Mouse (Mus musculus) embryonic facial prominence, embryonic 12.5 days (tissue): ENCODE data around the gene Arap2. TPM values are rescaled to one million over a fixed set of nuclear protein-coding genes. Genes with fewer than 3 reads are reported as not detected.

ENCODE experiments used
- ATAC-seq: fragments of 200-750 bp; cut with Nextera tagmentation; 2 replicates; pipeline ENCODE4 v1.8.0; 2017; ENCODE audit not compliant: insufficient number of reproducible peaks, insufficient read depth, low FRiP score, low TSS enrichment
- H3K27ac ChIP-seq: fragments of 300-500 bp; sonication (generic); 2 replicates; pipeline ENCODE4 v1.5.1; 2016; ENCODE audit warnings: mild to moderate bottlenecking
- H3K27me3 ChIP-seq: fragments of 300-500 bp; sonication (generic); 2 replicates; pipeline ENCODE4 v1.6.1; 2016; ENCODE audit warnings: mild to moderate bottlenecking, moderate library complexity
- H3K36me3 ChIP-seq: fragments of 300-500 bp; sonication (generic); 2 replicates; pipeline ENCODE4 v1.6.1; 2016; ENCODE audit warnings: mild to moderate bottlenecking
- H3K4me1 ChIP-seq: fragments of 300-500 bp; sonication (generic); 2 replicates; pipeline ENCODE4 v1.6.1; 2016
- H3K4me2 ChIP-seq: fragments of 300-500 bp; sonication (generic); replicated peaks from 2 replicates; pipeline ENCODE4 v1.6.1; 2016; ENCODE audit warnings: mild to moderate bottlenecking, moderate library complexity
- H3K4me3 ChIP-seq: fragments of 300-500 bp; sonication (generic); 2 replicates; pipeline ENCODE4 v1.5.1; 2016; ENCODE audit warnings: mild to moderate bottlenecking
- H3K9ac ChIP-seq: fragments of 300-500 bp; sonication (generic); 2 replicates; pipeline ENCODE4 v1.6.1; 2016; ENCODE audit warnings: mild to moderate bottlenecking, moderate library complexity
- H3K9me3 ChIP-seq: fragments of 300-500 bp; sonication (generic); 2 replicates; pipeline ENCODE4 v1.6.1; 2016; ENCODE audit warnings: mild to moderate bottlenecking, moderate library complexity
- WGBS: fragments of 180-500 bp; shearing (Covaris S2); methylation state at CpG from one replicate; pipeline ENCODE4 v1.1.7; 2016; 5-methylcytosine and 5-hydroxymethylcytosine counted together
- polyA plus RNA-seq: library from polyadenylated mRNA; unstranded; fragments of >200 nt; fragmentation: Nextera tagmentation; extraction: Ambion mirVana; gene quantifications from 2 replicates; pipeline ENCODE4 v1.2.1, GENCODE M21; 2016

The Arap2 gene
- polyA plus RNA-seq, 1 experiment from 2014 or later: 2.2 TPM

GRCm38 (mm10) chr5:62665329-62665728 lies 100.6 kb downstream of the Arap2 start:
- Histone ChIP-seq H3K4me2 (no peak overlapping the region), H3K9ac (no peak overlapping the region), H3K27ac (no peak overlapping the region), H3K27me3 (no peaks in the 10 kb centered on the region), H3K36me3 (no peaks in the 10 kb centered on the region), H3K4me1 (no peaks in the 10 kb centered on the region), H3K4me3 (no peak overlapping the region), H3K9me3 (no peaks in the 10 kb centered on the region)
- no peak for ATAC-seq

- no peak overlapping the region for H3K9ac ChIP-seq
- 82% methylated on average over 4 of the region's 4 CpGs for WGBS
- no peak for ATAC-seq
- no peak overlapping the region for H3K4me2 ChIP-seq
- no peaks in the 10 kb centered on the region for H3K36me3 ChIP-seq
- H3K9me3 ChIP-seq: no peaks in the 10 kb centered on the region
- H3K4me3 ChIP-seq: no peak overlapping the region
- no peaks in the 10 kb centered on the region for H3K27me3 ChIP-seq
- H3K27ac ChIP-seq: no peak overlapping the region
- no peaks in the 10 kb centered on the region for H3K4me1 ChIP-seq
These were observed 101.1 kb downstream of the Arap2 start for GRCm38 (mm10) chr5:62664847-62665246.

GRCm38 (mm10) chr5:62663206-62663605 lies 102.8 kb downstream of the Arap2 start:
- Histone ChIP-seq H3K27me3 (no peaks in the 10 kb centered on the region), H3K4me3 (no peak overlapping the region), H3K27ac (no peak overlapping the region), H3K4me1 (no peaks in the 10 kb centered on the region), H3K36me3 (no peaks in the 10 kb centered on the region), H3K9me3 (no peaks in the 10 kb centered on the region), H3K9ac (no peak overlapping the region), H3K4me2 (no peak overlapping the region)
- WGBS: 62% methylated on average over 1 of the region's 1 CpGs
- ATAC-seq: no peak

DNA sequence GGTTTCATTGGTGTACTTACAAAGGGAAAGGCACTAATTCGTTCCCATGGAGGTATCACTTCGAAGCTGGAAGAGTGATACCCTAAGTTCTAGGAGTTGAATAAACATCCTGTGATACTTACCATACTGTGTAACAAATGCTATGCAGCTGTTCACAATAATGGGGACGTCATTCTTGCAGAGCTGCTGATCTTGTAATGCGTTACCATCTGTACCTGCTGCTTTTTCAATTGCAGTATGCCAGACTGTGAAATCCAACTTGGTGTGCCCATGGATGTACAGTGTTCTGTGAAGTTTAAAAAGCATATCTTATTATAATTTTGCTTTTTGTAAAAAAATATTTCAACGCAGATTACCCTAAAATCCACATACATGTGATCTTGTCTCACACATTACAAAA lies 112.0 kb downstream of the Arap2 start:
- WGBS: 55% methylated on average over 5 of the region's 5 CpGs
- no peak overlapping the region for H3K4me2 ChIP-seq
- ATAC-seq: no peak
- no peaks in the 10 kb centered on the region for H3K4me1 ChIP-seq
- H3K27ac ChIP-seq: no peak overlapping the region
- no peaks in the 10 kb centered on the region for H3K36me3 ChIP-seq
- no peak overlapping the region for H3K9ac ChIP-seq
- H3K4me3 ChIP-seq: no peak overlapping the region
- no peaks in the 10 kb centered on the region for H3K27me3 ChIP-seq
- H3K9me3 ChIP-seq: no peaks in the 10 kb centered on the region

- H3K4me2 ChIP-seq: no peak overlapping the region
- H3K36me3 ChIP-seq: no peaks in the 10 kb centered on the region
- no peak overlapping the region for H3K9ac ChIP-seq
- no peak overlapping the region for H3K27ac ChIP-seq
- H3K4me1 ChIP-seq: no peaks in the 10 kb centered on the region
- no peaks in the 10 kb centered on the region for H3K27me3 ChIP-seq
- WGBS: 92% methylated on average over 4 of the region's 4 CpGs
- no peak overlapping the region for H3K4me3 ChIP-seq
- no peaks in the 10 kb centered on the region for H3K9me3 ChIP-seq
- no peak for ATAC-seq
These were observed 123.6 kb downstream of the Arap2 start for GRCm38 (mm10) chr5:62642330-62642729.

- no peak overlapping the region for H3K9ac ChIP-seq
- H3K36me3 ChIP-seq: no peaks in the 10 kb centered on the region
- no peak overlapping the region for H3K27ac ChIP-seq
- H3K27me3 ChIP-seq: no peaks in the 10 kb centered on the region
- 81% methylated on average over 8 of the region's 8 CpGs for WGBS
- H3K4me3 ChIP-seq: no peak overlapping the region
- H3K4me2 ChIP-seq: no peak overlapping the region
- ATAC-seq: no peak
- no peaks in the 10 kb centered on the region for H3K9me3 ChIP-seq
- no peaks in the 10 kb centered on the region for H3K4me1 ChIP-seq
These were observed 125.5 kb downstream of the Arap2 start for GRCm38 (mm10) chr5:62640501-62640900.

GRCm38 (mm10) chr5:62636341-62636740 lies 129.6 kb downstream of the Arap2 start:
- no peaks in the 10 kb centered on the region for H3K27me3 ChIP-seq
- no peaks in the 10 kb centered on the region for H3K4me1 ChIP-seq
- WGBS: 88% methylated on average over 3 of the region's 3 CpGs
- no peak overlapping the region for H3K4me3 ChIP-seq
- no peak overlapping the region for H3K9ac ChIP-seq
- ATAC-seq: no peak
- H3K36me3 ChIP-seq: no peaks in the 10 kb centered on the region
- no peaks in the 10 kb centered on the region for H3K9me3 ChIP-seq
- H3K27ac ChIP-seq: no peak overlapping the region
- no peak overlapping the region for H3K4me2 ChIP-seq

- Histone ChIP-seq H3K27me3 (no peaks in the 10 kb centered on the region), H3K4me3 (no peak overlapping the region), H3K9ac (no peak overlapping the region), H3K36me3 (no peaks in the 10 kb centered on the region), H3K4me1 (no peaks in the 10 kb centered on the region), H3K4me2 (no peak overlapping the region), H3K27ac (no peak overlapping the region), H3K9me3 (no peaks in the 10 kb centered on the region)
- no peak for ATAC-seq
- WGBS: 86% methylated on average over 5 of the region's 5 CpGs
These were observed 137.1 kb downstream of the Arap2 start for GRCm38 (mm10) chr5:62628901-62629300.

- no peak for ATAC-seq
- no peak overlapping the region for H3K9ac ChIP-seq
- H3K36me3 ChIP-seq: no peaks in the 10 kb centered on the region
- WGBS: 83% methylated on average over 11 of the region's 11 CpGs
- no peak overlapping the region for H3K4me2 ChIP-seq
- no peak overlapping the region for H3K27ac ChIP-seq
- H3K9me3 ChIP-seq: no peaks in the 10 kb centered on the region
- no peak overlapping the region for H3K4me3 ChIP-seq
- no peaks in the 10 kb centered on the region for H3K27me3 ChIP-seq
- no peaks in the 10 kb centered on the region for H3K4me1 ChIP-seq
These were observed 143.0 kb downstream of the Arap2 start for GRCm38 (mm10) chr5:62622848-62623479.

DNA sequence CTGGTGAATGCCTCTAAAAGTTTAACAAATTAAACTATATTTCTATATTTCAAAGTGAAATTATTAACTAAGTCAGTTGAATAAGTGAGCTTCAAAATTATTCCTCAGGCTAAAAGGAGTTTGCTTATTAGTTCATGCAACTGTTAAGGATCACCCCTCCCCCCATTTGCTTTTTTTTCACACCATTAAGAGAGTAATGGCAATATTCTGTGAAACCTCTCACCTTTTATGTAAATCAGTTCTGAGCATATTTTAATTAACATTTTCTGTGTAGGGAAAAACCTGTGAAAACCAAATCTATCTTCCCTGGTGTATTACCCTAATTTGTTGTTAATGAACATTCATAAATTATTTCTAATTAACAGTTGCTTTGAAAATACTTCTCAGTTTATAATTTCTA lies 147.7 kb downstream of the Arap2 start:
- Histone ChIP-seq H3K36me3 (no peaks in the 10 kb centered on the region), H3K4me1 (no peaks in the 10 kb centered on the region), H3K4me3 (no peak overlapping the region), H3K9ac (no peak overlapping the region), H3K9me3 (no peaks in the 10 kb centered on the region), H3K27me3 (no peaks in the 10 kb centered on the region), H3K27ac (no peak overlapping the region), H3K4me2 (no peak overlapping the region)
- ATAC-seq: no peak

- Histone ChIP-seq H3K4me2 (no peak overlapping the region), H3K4me1 (no peaks in the 10 kb centered on the region), H3K27me3 (no peaks in the 10 kb centered on the region), H3K9me3 (no peaks in the 10 kb centered on the region), H3K9ac (no peak overlapping the region), H3K27ac (no peak overlapping the region), H3K36me3 (no peaks in the 10 kb centered on the region), H3K4me3 (no peak overlapping the region)
- no peak for ATAC-seq
- 68% methylated on average over 3 of the region's 3 CpGs for WGBS
These were observed 154.0 kb downstream of the Arap2 start for GRCm38 (mm10) chr5:62611990-62612389.

- Histone ChIP-seq H3K4me3 (no peak overlapping the region), H3K9ac (no peak overlapping the region), H3K27ac (no peak overlapping the region), H3K27me3 (no peaks in the 10 kb centered on the region), H3K9me3 (no peaks in the 10 kb centered on the region), H3K4me1 (no peaks in the 10 kb centered on the region), H3K36me3 (no peaks in the 10 kb centered on the region), H3K4me2 (no peak overlapping the region)
- ATAC-seq: no peak
- 83% methylated on average over 1 of the region's 1 CpGs for WGBS
These were observed 178.6 kb downstream of the Arap2 start for GRCm38 (mm10) chr5:62587348-62587747.

GRCm38 (mm10) chr5:62582643-62583042 lies 183.3 kb downstream of the Arap2 start:
- Histone ChIP-seq H3K9me3 (no peaks in the 10 kb centered on the region), H3K4me2 (no peak overlapping the region), H3K27ac (no peak overlapping the region), H3K36me3 (no peaks in the 10 kb centered on the region), H3K4me1 (no peaks in the 10 kb centered on the region), H3K9ac (no peak overlapping the region), H3K4me3 (no peak overlapping the region), H3K27me3 (no peaks in the 10 kb centered on the region)
- no peak for ATAC-seq
- 27% methylated on average over 2 of the region's 2 CpGs for WGBS
